27 mouse cellular contexts compared by ENCODE assay signal in genomic region chr5:33070071-33070470, GRCm38 (mm10). TPM values are rescaled to one million over a fixed set of nuclear protein-coding genes. Genes with fewer than 3 reads are reported as not detected.
"Had no signal": no experiment of that assay in that cellular context is flagged by ENCODE, and none has a peak within 500 bp of the region (broad histone marks: within the 10 kb centered on the region; RNA-seq: fewer than 3 reads in every experiment).

No protein-coding gene starts in this region.

- H3K27ac ChIP-seq: heart, embryonic 13.5 days; heart, embryonic 15.5 days; hindbrain, embryonic 13.5 days; hindbrain, embryonic 15.5 days; hindbrain, postnatal 0 days; kidney, embryonic 15.5 days; kidney, postnatal 0 days; layer of hippocampus, adult 2 months; left cerebral cortex, adult 2 months; limb, embryonic 10.5 days; limb, embryonic 12.5 days; liver, embryonic 13.5 days; liver, embryonic 15.5 days had no signal

- H3K27me3 ChIP-seq: heart, embryonic 13.5 days; heart, embryonic 15.5 days; hindbrain, embryonic 13.5 days; hindbrain, embryonic 15.5 days; kidney, embryonic 15.5 days; limb, embryonic 12.5 days; liver, embryonic 13.5 days; liver, embryonic 15.5 days had no signal

- H3K9ac ChIP-seq: heart, embryonic 13.5 days; heart, embryonic 15.5 days; hindbrain, embryonic 13.5 days; hindbrain, embryonic 15.5 days; kidney, embryonic 15.5 days; limb, embryonic 12.5 days; liver, embryonic 13.5 days; liver, embryonic 15.5 days had no signal

- H3K4me2 ChIP-seq: heart, embryonic 11.5 days; heart, embryonic 13.5 days; heart, embryonic 15.5 days; hindbrain, embryonic 13.5 days; hindbrain, embryonic 15.5 days; kidney, embryonic 15.5 days; limb, embryonic 12.5 days; liver, embryonic 13.5 days; liver, embryonic 15.5 days had no signal

- H3K4me3 ChIP-seq: heart, embryonic 13.5 days; heart, embryonic 15.5 days; hindbrain, embryonic 13.5 days; hindbrain, embryonic 15.5 days; kidney, embryonic 15.5 days; layer of hippocampus, adult 2 months; left cerebral cortex, adult 2 months; limb, embryonic 10.5 days; limb, embryonic 12.5 days; liver, embryonic 13.5 days; liver, embryonic 15.5 days had no signal

- ATAC-seq: hindbrain, postnatal 0 days had no signal

- DNase-seq: gastrocnemius, postnatal 14 days; gastrocnemius, postnatal 36 days; heart, adult 18-20 months; heart, postnatal 14 days; heart, postnatal 36 days; kidney, adult 11 months; kidney, adult 2 months; kidney, adult 9 months; kidney, postnatal 14 days; kidney, postnatal 4 days; liver; liver, embryonic 13.5 days had no signal

- H3K4me1 ChIP-seq: heart, embryonic 13.5 days; heart, embryonic 15.5 days; hindbrain, embryonic 13.5 days; hindbrain, embryonic 15.5 days; kidney, embryonic 15.5 days; limb, embryonic 10.5 days; limb, embryonic 12.5 days; liver, embryonic 13.5 days; liver, embryonic 15.5 days had no signal

- H3K36me3 ChIP-seq: heart, embryonic 13.5 days; heart, embryonic 15.5 days; hindbrain, embryonic 13.5 days; hindbrain, embryonic 15.5 days; kidney, embryonic 15.5 days; limb, embryonic 10.5 days; limb, embryonic 12.5 days; liver, embryonic 13.5 days; liver, embryonic 15.5 days had no signal

- H3K9me3 ChIP-seq: heart, embryonic 13.5 days; heart, embryonic 15.5 days; hindbrain, embryonic 13.5 days; hindbrain, embryonic 15.5 days; kidney, embryonic 15.5 days; limb, embryonic 10.5 days; limb, embryonic 12.5 days; liver, embryonic 13.5 days; liver, embryonic 15.5 days had no signal

RNA-seq across cellular contexts. Expression of gene Slc5a1, which starts 33.9 kb away (rescaled TPM):
- polyA plus RNA-seq: heart, embryonic 11.5 days; heart, embryonic 13.5 days; heart, embryonic 15.5 days; heart, postnatal 0 days; hindbrain, embryonic 11.5 days; limb, embryonic 10.5 days; limb, embryonic 12.5 days; liver, embryonic 13.5 days had no signal
